Mouse (Mus musculus) liver, embryonic 13.5 days (tissue): ENCODE data around the gene Pla2g10. TPM values are rescaled to one million over a fixed set of nuclear protein-coding genes. Genes with fewer than 3 reads are reported as not detected.
A peak's percentile ranks its signal among the peaks of the same experiment; 100 is the strongest.

ENCODE experiments used
- ATAC-seq: fragments of 200-750 bp; cut with Nextera tagmentation; 2 replicates; pipeline ENCODE4 v1.8.0; 2017; ENCODE audit warnings: low read depth, mild to moderate bottlenecking, moderate number of reproducible peaks, moderate library complexity
- DNase-seq: peaks from one replicate; pipeline ENCODE4 v3.0.0; 2022
- H3K27ac ChIP-seq: fragments of 300-500 bp; sonication (generic); 2 replicates; pipeline ENCODE4 v1.5.1; 2015; ENCODE audit warnings: moderate library complexity, mild to moderate bottlenecking, inconsistent platforms
- H3K27me3 ChIP-seq: fragments of 300-500 bp; sonication (generic); 2 replicates; pipeline ENCODE4 v1.6.1; 2015; ENCODE audit warnings: mild to moderate bottlenecking, inconsistent platforms
- H3K36me3 ChIP-seq: fragments of 300-500 bp; sonication (generic); 2 replicates; pipeline ENCODE4 v1.6.1; 2015; ENCODE audit warnings: mild to moderate bottlenecking, inconsistent platforms
- H3K4me1 ChIP-seq: fragments of 300-500 bp; sonication (generic); replicated peaks from 2 replicates; pipeline ENCODE4 v1.6.1; 2015; ENCODE audit warnings: inconsistent platforms
- H3K4me2 ChIP-seq: fragments of 300-500 bp; sonication (generic); 2 replicates; pipeline ENCODE4 v1.6.1; 2015; ENCODE audit warnings: inconsistent platforms, mild to moderate bottlenecking, moderate library complexity
- H3K4me3 ChIP-seq: fragments of 300-500 bp; sonication (generic); replicated peaks from 2 replicates; pipeline ENCODE4 v1.5.1; 2015; ENCODE audit warnings: mild to moderate bottlenecking, inconsistent platforms
- H3K9ac ChIP-seq: fragments of 300-500 bp; sonication (generic); 2 replicates; pipeline ENCODE4 v1.6.1; 2015; ENCODE audit warnings: mild to moderate bottlenecking, inconsistent platforms
- H3K9me3 ChIP-seq: fragments of 300-500 bp; sonication (generic); replicated peaks from 2 replicates; pipeline ENCODE4 v1.6.1; 2016; ENCODE audit warnings: inconsistent platforms
- WGBS: fragments of 180-500 bp; shearing (Covaris S2); methylation state at CpG from one replicate; pipeline ENCODE4 v1.1.7; 2015; ENCODE audit not compliant: insufficient replicate concordance; 5-methylcytosine and 5-hydroxymethylcytosine counted together
- polyA plus RNA-seq: library from polyadenylated mRNA; unstranded; fragments of >200 nt; fragmentation: Nextera tagmentation; extraction: Ambion mirVana; gene quantifications from 2 replicates; pipeline ENCODE4 v1.2.1, GENCODE M21; 2015

The Pla2g10 gene
- polyA plus RNA-seq, 1 experiment from 2014 or later: not detected

DNA sequence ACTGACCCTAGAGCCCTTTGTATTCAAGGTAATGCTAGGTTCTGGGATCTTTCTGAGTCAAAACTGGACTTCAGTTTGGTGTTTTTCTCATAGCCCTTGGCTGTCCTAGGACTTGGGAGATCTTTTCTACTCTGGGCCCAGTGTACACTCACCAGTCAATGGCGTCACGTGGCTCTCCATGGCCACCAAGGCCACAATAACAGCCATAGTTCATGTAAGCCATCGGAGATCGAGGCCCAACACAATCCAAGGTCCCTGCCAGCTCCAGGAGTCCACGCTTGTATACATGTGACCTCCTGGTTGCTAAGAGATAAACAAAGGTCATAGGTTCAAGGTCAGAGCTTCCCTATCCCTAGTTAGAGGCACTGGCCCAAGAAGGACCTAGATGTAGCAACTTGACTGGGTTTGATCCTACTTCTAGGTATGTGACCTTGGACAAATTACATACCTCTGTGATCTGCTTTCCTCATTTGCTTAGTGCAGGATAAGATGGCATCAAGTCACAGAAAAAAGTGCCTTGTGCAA lies 2.9 kb downstream of the Pla2g10 start:
- Histone ChIP-seq H3K27me3 (no peaks in the 10 kb centered on the region; the same call in 1 of the 2 replicates), H3K4me1 (peaks cover 14% of the 10 kb centered on the region), H3K36me3 (no peaks in the 10 kb centered on the region), H3K27ac (no peak overlapping the region), H3K9ac (no peak overlapping the region), H3K4me2 (no peak overlapping the region), H3K4me3 (no peak overlapping the region), H3K9me3 (no peaks in the 10 kb centered on the region)
- DNase-seq (no peak), ATAC-seq (no peak)
- WGBS: 73% methylated on average over 5 of the region's 5 CpGs

DNA sequence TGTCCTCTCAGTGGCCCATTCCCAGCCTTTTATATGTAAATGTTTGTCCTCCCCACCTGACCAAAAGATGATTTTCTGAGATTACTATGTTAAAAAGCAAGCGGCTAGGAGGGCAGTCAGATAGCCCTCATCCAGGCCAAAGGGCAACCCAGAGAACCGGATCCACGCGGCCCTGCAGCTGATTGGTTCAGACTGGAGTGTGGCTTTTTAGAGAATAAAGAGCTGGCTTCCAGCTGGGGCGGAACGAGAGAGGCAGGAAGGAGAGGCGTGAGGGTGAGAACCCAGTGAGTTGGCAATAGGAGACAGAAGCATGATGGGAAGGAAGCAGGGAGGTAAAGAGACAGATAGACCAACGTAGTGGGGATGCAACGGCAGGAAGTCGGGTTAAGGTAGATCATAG lies 7.8 kb downstream of the Pla2g10 start:
- no peak overlapping the region for H3K4me2 ChIP-seq
- WGBS: 31% methylated on average over 10 of the region's 10 CpGs
- DNase-seq: no peak
- no peak overlapping the region for H3K9ac ChIP-seq
- H3K9me3 ChIP-seq: no peaks in the 10 kb centered on the region
- H3K4me1 ChIP-seq: no peaks in the 10 kb centered on the region
- no peak overlapping the region for H3K27ac ChIP-seq
- H3K27me3 ChIP-seq: no peaks in the 10 kb centered on the region
- no peaks in the 10 kb centered on the region for H3K36me3 ChIP-seq
- ATAC-seq: no peak
- no peak overlapping the region for H3K4me3 ChIP-seq

DNA sequence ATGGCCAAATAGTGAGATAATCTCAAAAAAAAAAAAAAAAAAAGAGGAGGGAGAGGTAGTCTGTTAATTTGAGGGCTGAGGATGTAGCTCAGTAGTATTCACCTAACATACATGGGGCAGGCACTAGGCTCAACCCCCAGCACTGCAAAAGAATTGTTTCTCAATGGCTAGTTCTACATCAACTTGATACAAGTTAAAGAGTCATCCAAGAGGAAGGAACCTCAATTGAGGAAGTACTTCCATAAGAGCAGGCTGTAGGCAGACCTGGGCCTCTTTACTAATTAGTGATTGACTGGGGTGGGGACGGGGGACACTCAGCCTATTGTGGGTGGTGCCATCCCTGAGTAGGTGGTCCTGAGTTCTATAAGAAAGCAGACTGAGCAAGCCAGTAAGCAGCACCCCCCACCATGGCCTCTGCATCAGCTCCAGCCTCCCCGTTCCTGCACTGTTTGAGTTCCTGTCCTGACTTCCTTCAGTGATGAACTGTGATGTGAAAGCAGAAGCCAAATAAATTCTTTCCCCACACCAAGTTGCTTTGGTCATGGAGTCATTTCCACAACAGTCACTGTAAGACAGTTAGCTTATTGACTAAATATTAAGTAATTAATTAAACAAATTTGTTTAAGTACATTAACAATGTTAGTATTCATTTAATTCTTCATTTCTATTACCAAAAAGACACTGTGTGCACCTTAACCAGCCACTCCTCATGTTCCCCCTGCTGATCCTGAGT lies 13.8 kb downstream of the Pla2g10 start:
- no peak for ATAC-seq
- no peaks in the 10 kb centered on the region for H3K4me1 ChIP-seq
- H3K9me3 ChIP-seq: no peaks in the 10 kb centered on the region
- H3K9ac ChIP-seq: no peak overlapping the region
- no peak overlapping the region for H3K4me2 ChIP-seq
- H3K36me3 ChIP-seq: no peaks in the 10 kb centered on the region
- no peaks in the 10 kb centered on the region for H3K27me3 ChIP-seq
- no peak overlapping the region for H3K27ac ChIP-seq
- H3K4me3 ChIP-seq: no peak overlapping the region
- 33% methylated on average over 2 of the region's 2 CpGs for WGBS
- no peak for DNase-seq

DNA sequence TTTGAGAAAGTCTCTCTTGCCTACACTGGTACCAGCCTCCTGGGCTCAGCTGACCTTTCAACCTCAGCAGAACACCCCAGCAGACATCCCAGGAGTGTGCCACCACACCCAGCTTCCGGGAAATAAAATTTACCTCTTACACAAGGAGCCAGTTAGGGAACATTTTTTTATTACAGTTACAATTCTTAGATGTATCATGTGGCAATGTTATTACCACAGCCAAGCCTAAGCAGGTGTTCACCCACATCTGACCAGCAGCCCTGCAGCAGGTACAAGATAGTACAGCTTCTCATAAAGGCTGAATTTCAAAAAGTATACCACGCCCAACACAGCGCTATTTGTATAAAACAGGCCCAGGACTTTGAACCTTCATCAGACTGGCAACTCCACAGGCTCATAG lies 15.9 kb downstream of the Pla2g10 start:
- H3K27ac ChIP-seq: no peak overlapping the region

DNA sequence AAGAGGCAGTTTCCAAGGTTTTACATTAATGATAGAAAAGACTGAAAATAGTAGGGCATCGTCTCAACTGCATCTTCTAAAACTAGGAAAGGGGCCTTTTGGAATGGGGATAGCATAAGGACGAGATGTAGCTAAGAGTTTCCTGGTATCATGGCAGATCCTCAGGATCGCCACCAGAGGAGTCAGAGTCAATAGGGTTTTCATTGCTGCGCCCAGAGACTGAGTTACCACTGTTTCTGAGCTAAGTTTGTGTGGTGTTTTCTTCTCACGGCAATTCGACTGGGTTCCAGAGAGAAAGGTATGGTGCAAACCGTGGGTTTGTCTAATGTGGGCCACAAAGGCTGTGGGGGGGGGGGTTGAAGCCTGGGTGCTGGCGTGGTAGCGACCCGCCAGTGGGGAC lies 26.1 kb downstream of the Pla2g10 start:
- no peaks in the 10 kb centered on the region for H3K9me3 ChIP-seq
- no peak overlapping the region for H3K4me2 ChIP-seq
- ATAC-seq (no peak), DNase-seq (no peak)
- 83% methylated on average over 9 of the region's 10 CpGs for WGBS
- H3K36me3 ChIP-seq: peaks cover 38% of the 10 kb centered on the region
- H3K27ac ChIP-seq: no peak overlapping the region
- no peaks in the 10 kb centered on the region for H3K27me3 ChIP-seq
- no peaks in the 10 kb centered on the region for H3K4me1 ChIP-seq
- H3K9ac ChIP-seq: no peak overlapping the region
- H3K4me3 ChIP-seq: no peak overlapping the region

More for the DNA sequence above, 15.9 kb downstream of the Pla2g10 start:
- Histone ChIP-seq H3K9ac (no peak overlapping the region), H3K27me3 (no peaks in the 10 kb centered on the region), H3K4me1 (no peaks in the 10 kb centered on the region), H3K4me3 (no peak overlapping the region), H3K9me3 (no peaks in the 10 kb centered on the region), H3K4me2 (no peak overlapping the region), H3K36me3 (no peaks in the 10 kb centered on the region)
- no peak for DNase-seq
- 75% methylated on average over 3 of the region's 3 CpGs for WGBS
- no peak for ATAC-seq

DNA sequence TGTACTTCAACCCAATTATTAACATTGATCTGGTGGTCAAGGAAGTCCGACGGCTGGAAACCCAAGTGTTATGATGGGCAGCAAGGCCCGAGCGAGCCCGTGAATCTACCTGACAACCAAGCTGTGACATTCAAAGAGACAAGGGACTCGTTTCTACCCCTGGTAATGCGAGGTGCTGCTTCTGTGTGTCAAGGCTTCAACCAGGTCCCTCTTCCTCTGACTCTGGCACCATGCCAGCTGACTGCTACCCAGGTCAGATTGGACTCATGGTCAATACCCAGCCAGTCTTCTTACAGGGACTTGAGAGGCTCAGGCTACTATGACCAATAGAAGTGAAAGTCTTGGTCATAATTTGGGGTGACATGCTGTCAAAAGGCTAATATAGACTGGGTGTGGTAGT lies 28.6 kb downstream of the Pla2g10 start:
- Histone ChIP-seq H3K27me3 (no peaks in the 10 kb centered on the region), H3K4me2 (no peak overlapping the region), H3K36me3 (peaks cover 61% of the 10 kb centered on the region), H3K4me1 (no peaks in the 10 kb centered on the region), H3K9ac (no peak overlapping the region), H3K27ac (no peak overlapping the region), H3K4me3 (no peak overlapping the region), H3K9me3 (no peaks in the 10 kb centered on the region)
- WGBS: 84% methylated on average over 7 of the region's 7 CpGs
- DNase-seq (no peak), ATAC-seq (no peak)

DNA sequence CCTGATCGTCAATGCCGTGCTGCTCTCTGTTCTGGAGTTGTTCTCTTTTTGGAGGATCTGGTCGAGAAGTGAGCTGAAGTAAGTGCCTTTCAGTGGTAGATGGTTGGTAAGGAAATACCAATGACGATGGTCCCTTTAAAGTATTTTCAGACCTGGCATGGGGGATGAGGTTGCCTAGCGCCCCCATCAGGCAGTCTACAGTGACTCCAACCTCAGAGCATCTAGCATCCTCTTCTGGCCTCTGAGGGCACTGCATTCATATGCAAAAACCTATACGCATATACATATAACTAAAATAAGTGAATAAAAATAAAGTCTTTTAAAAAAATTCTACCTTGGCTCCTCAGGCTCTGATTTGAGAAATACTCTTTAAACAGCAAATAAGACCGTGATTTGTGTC lies 31.8 kb downstream of the Pla2g10 start:
- Histone ChIP-seq H3K27ac (no peak overlapping the region), H3K36me3 (peaks cover 74% of the 10 kb centered on the region), H3K9me3 (no peaks in the 10 kb centered on the region), H3K9ac (no peak overlapping the region), H3K4me1 (no peaks in the 10 kb centered on the region), H3K4me3 (no peak overlapping the region), H3K4me2 (no peak overlapping the region), H3K27me3 (no peaks in the 10 kb centered on the region)
- 82% methylated on average over 7 of the region's 7 CpGs for WGBS
- DNase-seq (no peak), ATAC-seq (no peak)

DNA sequence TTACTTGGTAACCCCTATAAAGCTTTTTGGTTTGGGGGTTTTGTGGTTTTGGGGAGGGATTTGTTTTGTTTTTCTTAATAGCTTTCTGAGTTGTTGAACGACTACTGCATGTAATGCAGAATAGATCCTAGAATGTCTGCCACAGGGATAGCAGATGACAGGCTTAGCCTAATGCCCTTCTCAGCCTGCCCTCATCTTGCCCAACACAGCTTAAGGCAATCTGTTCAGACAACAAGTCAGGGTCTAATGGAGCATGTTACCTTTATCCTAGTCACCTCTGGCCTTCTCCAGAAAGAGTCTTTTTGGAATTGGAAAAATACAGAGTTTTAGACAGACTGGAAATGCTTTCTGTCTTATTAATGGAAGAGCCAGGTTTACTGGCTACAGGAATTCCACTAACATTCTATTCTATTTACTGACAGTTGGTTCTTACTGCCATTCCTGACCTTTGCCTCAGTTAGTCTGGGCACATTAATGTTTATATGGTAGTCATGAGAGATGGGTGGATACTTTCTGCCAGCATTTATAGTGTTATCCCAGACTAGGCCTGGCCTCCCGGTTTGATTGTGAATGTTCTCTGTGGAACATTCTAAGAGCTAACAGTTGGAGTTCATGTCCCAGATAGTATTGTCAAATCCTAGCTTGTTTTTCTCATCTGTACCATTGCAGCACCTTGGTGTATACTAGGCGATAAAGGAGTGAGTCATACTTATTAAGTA lies 52.0 kb downstream of the Pla2g10 start:
- no peaks in the 10 kb centered on the region for H3K27me3 ChIP-seq
- H3K9ac ChIP-seq: no peak overlapping the region
- DNase-seq (no peak), ATAC-seq (no peak)
- no peak overlapping the region for H3K4me2 ChIP-seq
- H3K4me1 ChIP-seq: peaks cover 7% of the 10 kb centered on the region
- 71% methylated on average over 3 of the region's 3 CpGs for WGBS
- H3K27ac ChIP-seq: no peak overlapping the region
- H3K4me3 ChIP-seq: no peak overlapping the region
- H3K9me3 ChIP-seq: no peaks in the 10 kb centered on the region
- H3K36me3 ChIP-seq: peaks cover 29% of the 10 kb centered on the region

DNA sequence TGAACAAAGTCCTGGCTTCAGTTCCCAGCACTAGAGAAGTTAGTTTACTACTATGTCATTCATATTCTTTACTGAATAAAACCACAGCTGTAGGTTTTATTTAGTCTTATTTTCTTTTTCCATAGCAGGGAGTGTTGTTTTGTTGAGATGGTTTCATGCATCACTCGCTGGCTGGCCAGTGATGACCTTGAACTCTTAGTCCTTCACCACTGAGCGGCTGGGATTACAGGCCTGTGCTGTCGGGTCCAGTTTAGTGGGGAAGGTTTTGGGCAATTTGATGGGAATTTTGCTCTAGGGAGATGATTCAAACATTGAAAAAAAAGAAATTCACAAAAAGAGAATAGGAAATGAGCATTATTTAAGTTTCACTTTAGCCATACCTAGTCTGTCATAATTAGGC lies 56.3 kb downstream of the Pla2g10 start:
- DNase-seq (no peak), ATAC-seq (no peak)
- Histone ChIP-seq H3K9me3 (no peaks in the 10 kb centered on the region), H3K36me3 (peaks cover 25% of the 10 kb centered on the region), H3K27me3 (no peaks in the 10 kb centered on the region), H3K4me2 (no peak overlapping the region), H3K4me3 (no peak overlapping the region), H3K4me1 (peaks cover 21% of the 10 kb centered on the region), H3K9ac (no peak overlapping the region), H3K27ac (no peak overlapping the region)
- whole genome bisulfite sequencing: 73% methylated on average over 3 of the region's 3 CpGs

DNA sequence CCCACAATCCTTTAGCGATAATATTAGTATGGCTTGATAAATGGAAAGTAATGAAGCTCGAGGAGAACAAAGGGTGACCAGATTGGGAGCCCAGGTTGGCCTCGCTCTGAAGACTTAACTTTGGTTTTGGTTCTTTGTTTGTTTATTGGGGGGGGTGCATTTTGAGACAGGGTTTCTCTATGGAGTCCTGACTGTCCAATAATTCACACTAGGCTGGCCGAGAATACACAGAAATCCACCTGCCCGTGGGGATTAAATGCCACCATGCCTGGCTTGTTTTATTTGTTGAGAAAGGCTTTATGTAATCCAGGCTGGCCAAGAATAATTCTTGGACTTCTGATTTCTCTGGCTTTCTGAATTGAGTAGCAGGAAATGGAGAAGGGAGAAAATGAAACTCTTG lies 57.7 kb downstream of the Pla2g10 start:
- 75% methylated on average over 5 of the region's 5 CpGs for WGBS
- Histone ChIP-seq H3K9ac (peak overlapping the region; percentile 91; the same call in 1 of the 2 replicates), H3K27me3 (no peaks in the 10 kb centered on the region), H3K9me3 (no peaks in the 10 kb centered on the region), H3K36me3 (peaks cover 20% of the 10 kb centered on the region), H3K27ac (no peak overlapping the region), H3K4me3 (peak overlapping the region; percentile 92), H3K4me2 (peak overlapping the region; percentile 93), H3K4me1 (peaks cover 35% of the 10 kb centered on the region)
- ATAC-seq (no peak), DNase-seq (no peak)

DNA sequence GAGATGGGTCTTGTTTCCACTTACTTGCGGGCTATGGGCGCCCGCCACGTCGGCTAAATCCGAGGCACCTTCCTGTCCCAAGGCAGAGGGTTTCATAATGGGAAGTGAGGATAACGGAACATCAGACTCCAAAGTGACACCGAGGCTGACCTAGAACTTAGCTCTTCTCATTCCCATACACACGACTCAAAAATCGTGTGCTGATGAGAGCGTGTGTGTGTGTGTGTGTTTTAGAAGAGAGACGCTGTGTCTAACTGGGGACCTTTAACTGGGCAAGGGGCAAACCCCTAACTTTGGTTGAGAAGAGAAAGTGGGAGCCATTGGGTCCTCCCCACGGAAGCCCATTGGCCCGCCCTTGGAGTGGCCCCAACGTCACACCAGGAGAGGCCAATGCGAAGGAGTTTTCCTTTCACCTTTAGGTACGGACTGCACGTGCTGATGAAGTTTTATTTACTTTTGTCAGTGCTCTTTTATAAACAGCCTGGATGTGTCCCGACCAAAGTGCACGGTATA lies 58.3 kb downstream of the Pla2g10 start:
- Histone ChIP-seq H3K4me1 (peaks cover 38% of the 10 kb centered on the region), H3K36me3 (peaks cover 13% of the 10 kb centered on the region), H3K9ac (peak overlapping the region; percentile 91), H3K4me2 (peak overlapping the region; percentile 93), H3K27me3 (no peaks in the 10 kb centered on the region), H3K27ac (peak overlapping the region; percentile 84), H3K4me3 (peak overlapping the region; percentile 92), H3K9me3 (no peaks in the 10 kb centered on the region)
- peak; percentile 68 for ATAC-seq
- DNase-seq: peak; percentile 69
- WGBS: under 1% methylated on average over 20 of the region's 20 CpGs
